Mouse (Mus musculus) G1E (cell line): ENCODE data around the gene Tmprss2.

Experiments used
- CTCF ChIP-seq: IDR thresholded peaks from 2 replicates; pipeline ENCODE4 v1.5.1; 2012; ENCODE audit warnings: low read depth, low read length, inconsistent platforms, mixed read lengths
- GATA1 ChIP-seq: IDR thresholded peaks from 2 replicates; pipeline ENCODE4 v1.6.1; 2012; ENCODE audit warnings: borderline replicate concordance, low read length, inconsistent platforms, mixed read lengths
- GATA2 ChIP-seq: IDR thresholded peaks from 2 replicates; pipeline ENCODE4 v1.6.1; 2012; ENCODE audit warnings: low read depth, low read length, inconsistent platforms, borderline replicate concordance
- POLR2AphosphoS5 ChIP-seq: IDR thresholded peaks from 2 replicates; pipeline ENCODE4 v1.6.1; 2012; ENCODE audit warnings: low read depth, low read length, inconsistent platforms; ENCODE audit not compliant: insufficient replicate concordance

GRCm38 (mm10) chr16:97600591-97600990, 10.4 kb downstream of the Tmprss2 start:
- TF ChIP-seq CTCF (no peak), POLR2AphosphoS5 (no peak), GATA2 (no peak), GATA1 (no peak)
